Mouse (Mus musculus) c-Kit-positive CD71-positive TER-119-positive erythroid progenitor cells, embryonic 14.5 days (primary cell): ENCODE measurements around the gene Zfp322a.
"Not testable (repeated sequence)": the region's sequence is repeated elsewhere in the genome, so short reads cannot be mapped to it uniquely, and the experiment has no call there.

Source experiments
- DNase-seq: peaks from one replicate; pipeline ENCODE4 v3.0.0-alpha.2; 2013; ENCODE audit warnings: low spot score

The Zfp322a gene

DNA sequence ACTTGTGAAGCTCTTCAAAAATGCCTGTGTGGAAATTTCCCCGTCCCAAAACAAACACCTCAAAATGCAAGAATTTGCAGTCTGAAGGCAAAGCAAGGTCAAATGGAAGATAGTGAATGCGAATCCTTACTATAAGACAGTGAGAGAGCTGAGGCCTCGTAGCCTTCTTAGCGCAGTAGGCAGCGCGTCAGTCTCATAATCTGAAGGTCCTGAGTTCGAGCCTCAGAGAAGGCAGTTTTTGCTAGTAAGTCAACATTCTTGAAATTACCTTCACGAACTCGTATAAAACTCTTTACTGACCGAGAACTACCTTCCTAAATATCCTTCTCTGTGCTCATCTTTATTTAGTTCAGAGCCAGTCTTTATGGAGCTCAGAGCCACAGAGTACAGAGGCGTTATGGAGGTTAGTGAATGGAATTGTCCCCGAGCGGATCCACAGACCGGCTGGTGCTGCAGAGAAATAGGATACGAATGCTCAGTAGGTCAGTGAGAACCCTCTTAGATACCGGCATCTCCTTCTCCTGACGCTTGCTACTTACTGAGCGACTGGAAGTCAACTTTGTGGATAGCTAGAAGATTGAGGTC lies 51.6 kb downstream of the Zfp322a start:
- peak; percentile 72 for DNase-seq

DNA sequence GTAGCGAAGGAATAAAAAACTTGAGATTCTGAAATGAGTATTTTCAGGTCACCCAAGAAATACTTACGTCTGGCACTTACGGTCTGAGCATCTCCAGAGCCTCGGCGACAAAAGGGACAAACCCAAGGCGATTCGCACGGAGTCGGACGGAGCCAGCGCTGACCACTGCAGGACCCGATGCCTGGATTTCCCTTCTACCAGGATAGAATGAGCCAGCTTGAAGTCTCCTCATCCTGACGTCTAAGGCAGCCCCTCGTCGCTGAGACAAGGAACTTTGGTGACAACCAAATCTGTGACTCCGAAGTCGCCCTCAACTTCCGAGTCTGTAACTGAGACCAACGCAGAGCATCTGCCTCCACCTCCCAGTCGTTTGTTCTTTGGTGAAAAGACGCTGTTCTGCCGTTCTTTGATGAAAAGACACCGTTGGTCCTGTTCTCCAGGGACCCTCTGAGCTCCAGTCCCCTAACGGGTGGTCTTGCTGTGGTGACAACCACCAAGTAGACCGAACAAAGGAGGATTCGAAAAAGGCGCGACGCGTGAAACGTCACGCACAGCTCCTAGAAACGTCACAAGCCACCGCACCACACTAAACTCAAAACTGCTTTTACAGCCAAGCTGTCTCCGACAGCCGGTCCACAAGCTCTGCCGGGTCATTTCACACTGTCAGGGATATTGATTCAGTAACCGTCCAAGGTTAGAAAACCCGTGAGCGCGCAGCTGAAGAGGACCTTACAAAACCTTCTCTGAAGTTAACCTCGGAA lies 55.9 kb downstream of the Zfp322a start:
- DNase-seq, result no peak

DNA sequence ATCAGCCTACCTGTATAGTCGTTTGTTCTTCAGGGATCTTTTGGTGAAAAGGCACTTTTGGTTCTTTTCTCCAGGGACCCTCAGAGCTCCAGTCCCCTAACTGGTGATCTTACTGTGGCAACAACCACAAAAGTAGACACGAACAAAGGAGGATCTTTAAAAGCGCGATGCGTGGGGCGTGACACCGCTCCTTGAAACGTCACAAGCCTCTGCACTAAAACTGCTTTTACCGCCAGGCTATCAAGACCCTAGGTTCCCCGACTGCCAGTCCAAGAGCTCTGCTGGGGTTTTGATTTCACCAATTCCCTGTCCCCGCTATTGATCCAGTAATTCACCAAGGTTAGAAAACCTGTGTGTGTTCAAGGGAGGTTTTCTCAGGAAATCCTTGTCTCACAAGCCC lies 59.0 kb downstream of the Zfp322a start:
- no peak for DNase-seq

DNA sequence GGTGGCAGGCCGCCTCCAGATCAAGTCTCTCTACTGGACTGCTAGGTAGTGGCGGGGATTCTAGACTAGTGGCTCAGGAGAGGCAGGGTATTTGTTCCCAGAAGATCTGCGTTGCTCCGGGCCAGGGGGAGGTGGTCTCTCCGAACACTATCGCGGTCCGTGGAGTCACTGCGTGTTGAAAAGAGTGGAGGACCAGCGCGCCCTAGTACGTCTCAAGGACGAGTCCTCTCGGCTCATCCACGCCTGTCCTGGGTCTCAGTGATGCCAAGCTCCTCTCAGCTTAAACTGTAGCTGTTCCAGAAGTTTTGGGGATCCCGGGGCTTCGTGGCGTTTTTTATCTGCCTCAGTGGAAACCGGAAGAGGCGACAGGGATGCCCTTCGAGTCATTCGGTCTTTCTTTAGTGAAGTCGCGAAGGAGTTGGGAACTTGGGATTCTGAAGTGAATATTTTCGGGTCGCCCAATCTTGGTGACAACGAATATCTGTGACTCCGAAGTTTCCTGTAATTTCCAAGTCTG lies 59.5 kb downstream of the Zfp322a start:
- DNase-seq, result no peak

DNA sequence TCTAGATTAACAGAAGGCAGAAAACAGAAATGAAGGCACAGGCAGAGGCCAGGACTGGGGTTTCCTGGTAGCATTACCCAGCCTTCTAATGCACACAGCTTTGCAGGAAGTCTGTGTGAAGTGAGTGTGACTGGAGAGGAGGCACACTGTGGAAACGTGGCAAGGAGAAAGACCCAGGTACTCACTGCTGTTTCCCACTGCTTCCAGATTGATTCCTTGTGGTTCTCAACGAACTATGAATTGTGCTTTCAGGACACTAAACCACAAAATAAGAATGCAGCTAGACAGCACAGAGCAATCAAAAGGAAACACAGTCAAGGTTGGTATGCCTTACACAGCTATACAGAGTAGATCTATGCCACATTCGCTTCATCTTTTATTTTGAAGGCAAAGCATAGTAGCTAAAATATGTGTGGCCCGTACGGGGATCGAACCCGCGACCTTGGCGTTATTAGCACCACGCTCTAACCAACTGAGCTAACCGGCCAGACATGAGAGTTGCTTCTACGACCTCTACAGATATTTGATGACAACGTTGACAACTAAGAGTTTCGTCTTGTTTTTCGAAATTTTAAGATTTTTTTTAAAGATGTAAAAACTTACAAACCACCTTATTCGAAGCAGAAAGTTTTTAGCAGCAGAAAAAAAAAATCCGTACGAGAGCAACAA lies 60.2 kb downstream of the Zfp322a start:
- DNase-seq, result not testable (repeated sequence)

DNA sequence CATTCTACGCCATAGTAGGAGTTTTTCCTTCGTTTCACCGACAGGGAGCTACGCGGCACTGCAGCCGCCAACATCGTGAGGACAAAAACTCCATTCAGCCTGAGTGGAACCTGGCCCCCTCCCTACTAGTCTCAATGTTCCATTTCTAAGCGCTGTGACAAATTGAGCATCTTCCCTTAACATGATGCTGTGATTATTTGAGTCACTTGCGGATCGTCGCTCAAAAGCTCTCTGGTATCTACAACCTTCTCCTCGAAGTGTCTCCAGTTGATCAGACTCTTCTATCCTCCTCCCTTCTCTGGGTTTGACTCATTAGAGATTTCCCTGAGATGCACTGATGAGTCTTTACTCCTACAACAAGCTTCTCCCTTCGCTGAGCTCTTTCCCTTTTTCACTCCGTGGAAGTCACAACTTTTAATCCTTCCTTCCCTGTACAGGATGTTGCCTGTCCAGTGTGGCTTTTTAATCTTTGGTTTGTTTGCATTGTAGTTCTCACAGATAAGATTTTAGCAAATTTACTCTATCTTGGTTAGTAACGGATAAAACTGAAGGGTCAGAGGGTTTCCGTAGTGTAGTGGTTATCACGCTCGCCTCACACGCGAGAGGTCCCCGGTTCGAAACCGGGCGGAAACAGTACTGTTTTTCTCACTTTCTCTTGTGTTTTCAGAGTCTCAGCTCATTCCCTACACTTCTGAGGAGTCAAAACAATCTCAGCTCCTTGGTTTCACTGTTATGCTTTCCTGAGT lies 61.8 kb downstream of the Zfp322a start:
- DNase-seq, result peak; percentile 69

DNA sequence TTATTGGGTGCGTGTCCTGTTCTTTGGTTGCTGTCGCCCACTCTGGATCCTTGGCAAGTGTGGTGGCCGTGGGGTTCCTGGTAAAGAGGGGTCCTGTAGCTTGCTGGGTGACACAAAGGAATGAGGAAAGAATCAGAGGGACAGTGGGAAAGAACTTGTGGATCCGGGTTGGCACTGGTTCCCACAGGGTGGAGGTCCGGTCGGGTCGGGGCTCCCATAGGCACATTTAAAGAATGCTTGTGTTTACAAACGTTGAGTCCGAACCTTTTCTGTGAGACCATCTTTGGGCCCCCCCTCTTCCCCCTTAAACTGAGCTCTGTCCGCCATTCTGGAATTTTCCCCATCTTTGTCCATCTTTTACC lies 62.3 kb downstream of the Zfp322a start:
- no peak for DNase-seq
